ENCODE assay signal across 23 mouse cellular contexts in the genomic region with DNA sequence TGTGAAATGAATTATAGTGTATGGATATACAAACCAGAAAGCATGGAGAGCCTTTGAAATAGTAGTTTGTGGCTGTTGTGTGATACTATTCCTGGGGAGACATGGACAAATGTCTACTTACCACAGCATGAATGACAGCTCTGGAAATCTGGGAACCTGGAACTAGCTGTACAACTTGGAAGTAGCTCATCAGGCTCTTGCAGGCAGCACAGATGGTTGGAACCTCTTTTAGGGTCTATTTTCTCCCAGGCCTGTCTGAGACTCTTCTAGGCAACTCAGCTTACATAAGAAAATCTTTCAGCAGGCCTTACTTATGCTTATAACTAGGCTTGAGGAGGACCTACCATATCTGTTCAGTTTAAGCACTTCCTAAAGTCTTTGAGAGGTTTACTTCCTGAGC. TPM values are rescaled to one million over a fixed set of nuclear protein-coding genes. Genes with fewer than 3 reads are reported as not detected.
DNase-seq lines count a peak whose midpoint lies in the region; ATAC-seq and TF ChIP-seq lines count a peak whose summit lies in the region.
"Had no signal": no experiment of that assay in that cellular context is flagged by ENCODE, and none has a peak within 500 bp of the region (broad histone marks: within the 10 kb centered on the region; RNA-seq: fewer than 3 reads in every experiment).

No protein-coding gene starts in this region.

- ATAC-seq in midbrain, embryonic 16.5 days: no peak
- ATAC-seq: forebrain, embryonic 13.5 days; forebrain, embryonic 15.5 days had no signal

- H3K4me1 ChIP-seq in heart, embryonic 10.5 days: no peaks in the 10 kb centered on the region
- peaks cover 6% of the 10 kb centered on the region for H3K4me1 ChIP-seq in midbrain, embryonic 16.5 days (ENCODE audit: control insufficient read depth, insufficient read depth, low read length)
- H3K4me1 ChIP-seq: embryonic facial prominence, embryonic 12.5 days had no signal

- H3K4me2 ChIP-seq in midbrain, embryonic 16.5 days (ENCODE audit: low read length): no peak overlapping the region
- H3K4me2 ChIP-seq: embryonic facial prominence, embryonic 12.5 days; forebrain, embryonic 13.5 days; forebrain, embryonic 15.5 days had no signal

- DNase-seq in heart, embryonic 10.5 days (ENCODE audit: low spot score): peak; percentile 36
- DNase-seq in heart, postnatal 4 days: no peak
- no peak for DNase-seq in left cerebral cortex, adult 2 months (ENCODE audit: extremely low spot score in 1 of 2, low spot score in 2 of 2)
- no peak for DNase-seq in left cerebral cortex, postnatal 36 days (ENCODE audit: low spot score in 2 of 2)
- peak; percentile 48 for DNase-seq in brain, adult 2 months (ENCODE audit: low read depth, low spot score)
- DNase-seq in telencephalon, adult 2 months (ENCODE audit: low read depth, low spot score): peak; percentile 52
- DNase-seq: adrenal gland, adult 2 months; adrenal gland, postnatal 10 days; adrenal gland, postnatal 25 days; cerebellum, adult 11-12 months; cerebellum, adult 2 months; cerebellum, adult 9-10 months; cerebellum, postnatal 10 days; cerebellum, postnatal 25 days had no signal

- TF ChIP-seq CTCF in left cerebral cortex, adult 2 months (IDR thresholded peaks at IDR 0.05): no peak

- H3K9me3 ChIP-seq in heart, embryonic 10.5 days: no peaks in the 10 kb centered on the region
- H3K9me3 ChIP-seq in midbrain, embryonic 16.5 days (replicated peaks; ENCODE audit: control insufficient read depth, low read length, poor library complexity, severe bottlenecking): no peaks in the 10 kb centered on the region
- H3K9me3 ChIP-seq: embryonic facial prominence, embryonic 10.5 days; embryonic facial prominence, embryonic 12.5 days; forebrain, embryonic 13.5 days; forebrain, embryonic 15.5 days had no signal

- no peak overlapping the region for H3K4me3 ChIP-seq in heart, embryonic 10.5 days
- H3K4me3 ChIP-seq in left cerebral cortex, adult 2 months: no peak overlapping the region
- H3K4me3 ChIP-seq in midbrain, embryonic 16.5 days (ENCODE audit: low read depth, low read length): no peak overlapping the region
- H3K4me3 ChIP-seq: embryonic facial prominence, embryonic 10.5 days; embryonic facial prominence, embryonic 12.5 days; forebrain, embryonic 13.5 days; forebrain, embryonic 15.5 days had no signal

- H3K36me3 ChIP-seq in heart, embryonic 10.5 days: no peaks in the 10 kb centered on the region
- no peaks in the 10 kb centered on the region for H3K36me3 ChIP-seq in midbrain, embryonic 16.5 days (ENCODE audit: control insufficient read depth, insufficient read depth, low read length)
- H3K36me3 ChIP-seq: embryonic facial prominence, embryonic 10.5 days; embryonic facial prominence, embryonic 12.5 days; forebrain, embryonic 15.5 days had no signal

- no peak overlapping the region for H3K27ac ChIP-seq in heart, embryonic 10.5 days
- H3K27ac ChIP-seq in left cerebral cortex, adult 2 months: peak overlapping the region; percentile 44; the same call in 1 of the 2 replicates
- no peak overlapping the region for H3K27ac ChIP-seq in midbrain, embryonic 16.5 days (ENCODE audit: low read length)
- H3K27ac ChIP-seq: embryonic facial prominence, embryonic 10.5 days; embryonic facial prominence, embryonic 12.5 days; forebrain, embryonic 13.5 days; forebrain, embryonic 15.5 days had no signal

- intact Hi-C loops in left cerebral cortex, adult 2 months (cut with DNase I): no loop called here
- intact Hi-C loops in left cerebral cortex, postnatal 36 days (cut with DNase I): no loop called here

- H3K27me3 ChIP-seq in heart, embryonic 10.5 days (ENCODE audit: insufficient read depth, poor library complexity, severe bottlenecking): no peaks in the 10 kb centered on the region
- peaks cover 17% of the 10 kb centered on the region for H3K27me3 ChIP-seq in midbrain, embryonic 16.5 days (ENCODE audit: control insufficient read depth, insufficient read depth, low read depth, low read length)
- H3K27me3 ChIP-seq: embryonic facial prominence, embryonic 12.5 days had no signal

- no peak overlapping the region for H3K9ac ChIP-seq in midbrain, embryonic 16.5 days (ENCODE audit: low read depth, low read length)
- H3K9ac ChIP-seq: embryonic facial prominence, embryonic 12.5 days; forebrain, embryonic 13.5 days; forebrain, embryonic 15.5 days had no signal

RNA-seq across cellular contexts. Expression of a gene that starts 21.5 kb away (rescaled TPM):
- polyA plus RNA-seq in heart, embryonic 10.5 days (2016; fragmentation: Nextera tagmentation; extraction: Ambion mirVana): 7.4 and 9.1 TPM in 2 replicates
- 1 to 10 TPM; 3.9 TPM for total RNA-seq in heart, postnatal 4 days (2021)
- 1 to 10 TPM; 3.8 to 3.9 TPM for total RNA-seq in left cerebral cortex, adult 2 months (2021)
- 1 to 10 TPM; 3.7 to 4.2 TPM for total RNA-seq in left cerebral cortex, postnatal 36 days (2021)
- polyA plus RNA-seq in midbrain, embryonic 16.5 days (2015; fragmentation: Nextera tagmentation; extraction: Ambion mirVana): 12.0 and 13.7 TPM in 2 replicates

RNA-seq across cellular contexts. Expression of a gene that starts 57.6 kb away (rescaled TPM):
- 0.09 TPM in 1 of 2 replicates, not detected in the other for polyA plus RNA-seq in heart, embryonic 10.5 days (2016; fragmentation: Nextera tagmentation; extraction: Ambion mirVana)
- not detected for total RNA-seq in heart, postnatal 4 days (2021)
- not detected for total RNA-seq in left cerebral cortex, adult 2 months (2021)
- total RNA-seq in left cerebral cortex, postnatal 36 days (2021): not detected
- not detected in 2 replicates for polyA plus RNA-seq in midbrain, embryonic 16.5 days (2015; fragmentation: Nextera tagmentation; extraction: Ambion mirVana)
- total RNA-seq: adrenal gland, adult 2 months; adrenal gland, postnatal 10 days; adrenal gland, postnatal 25 days; adrenal gland, postnatal 4 days; MEL had no signal
- polyA plus RNA-seq: adrenal gland, adult 2 months; C2C12; cerebellum, adult 2 months; cortical plate, adult 2 months; forebrain, embryonic 13.5 days; forebrain, embryonic 15.5 days had no signal

Comparison
In these comparisons a context has a peak if more than half of its experiments do, and no peak if none do; other contexts are left out.
1. DNase-seq: peak in heart, embryonic 10.5 days (single experiment), brain, adult 2 months (single experiment) and telencephalon, adult 2 months (single experiment); none in heart, postnatal 4 days (single experiment), left cerebral cortex, adult 2 months (0 of 2) and left cerebral cortex, postnatal 36 days (0 of 2).